Mouse (Mus musculus) stomach, postnatal 0 days (tissue): ENCODE results near the gene Cavin1. TPM values are rescaled to one million over a fixed set of nuclear protein-coding genes. Genes with fewer than 3 reads are reported as not detected.

Experiments
- ATAC-seq: fragments of 200-750 bp; cut with Nextera tagmentation; 2 replicates; pipeline ENCODE4 v1.8.0; 2017; ENCODE audit not compliant: low FRiP score, low TSS enrichment
- DNase-seq: peaks from one replicate; pipeline ENCODE4 v3.0.0-alpha.2; 2016; ENCODE audit warnings: low spot score
- H3K27ac ChIP-seq: fragments of 300-500 bp; sonication (generic); replicated peaks from 2 replicates; pipeline ENCODE4 v1.5.1; 2014; ENCODE audit warnings: mild to moderate bottlenecking, control low read depth
- H3K27me3 ChIP-seq: fragments of 300-500 bp; sonication (generic); 2 replicates; pipeline ENCODE4 v1.6.1; 2014; ENCODE audit warnings: low read length; ENCODE audit not compliant: control insufficient read depth, insufficient read depth
- H3K36me3 ChIP-seq: fragments of 300-500 bp; sonication (generic); 2 replicates; pipeline ENCODE4 v1.6.1; 2014; ENCODE audit warnings: low read length, mixed read lengths; ENCODE audit not compliant: control insufficient read depth, insufficient read depth
- H3K4me1 ChIP-seq: fragments of 300-500 bp; sonication (generic); replicated peaks from 2 replicates; pipeline ENCODE4 v1.6.1; 2014; ENCODE audit warnings: antibody characterized with exemption; ENCODE audit not compliant: control insufficient read depth, insufficient read depth
- H3K4me2 ChIP-seq: fragments of 300-500 bp; sonication (generic); replicated peaks from 2 replicates; pipeline ENCODE4 v1.6.1; 2014; ENCODE audit warnings: low read depth, mild to moderate bottlenecking, control low read depth, moderate library complexity
- H3K4me3 ChIP-seq: fragments of 300-500 bp; sonication (generic); 2 replicates; pipeline ENCODE4 v1.5.1; 2014; ENCODE audit warnings: low read depth, low read length, control low read depth
- H3K9ac ChIP-seq: fragments of 300-500 bp; sonication (generic); 2 replicates; pipeline ENCODE4 v1.6.1; 2014; ENCODE audit warnings: mild to moderate bottlenecking, low read length, control low read depth, mixed read lengths
- H3K9me3 ChIP-seq: fragments of 300-500 bp; sonication (generic); 2 replicates; pipeline ENCODE4 v1.6.1; 2016; ENCODE audit warnings: low read length; ENCODE audit not compliant: control insufficient read depth
- CTCF ChIP-seq: IDR thresholded peaks from 2 replicates; pipeline ENCODE4 v1.5.1; 2016; ENCODE audit warnings: antibody characterized with exemption, low read depth, mild to moderate bottlenecking, moderate library complexity
- EP300 ChIP-seq: optimal IDR thresholded peaks from 2 replicates; pipeline ENCODE3; 2016; ENCODE audit warnings: antibody characterized with exemption
- WGBS: fragments of 180-500 bp; shearing (Covaris S2); extraction: QIAGEN DNeasy Blood & Tissue Kit; methylation state at CpG from one replicate; pipeline ENCODE4 v1.1.7; 2014; 5-methylcytosine and 5-hydroxymethylcytosine counted together
- polyA plus RNA-seq: library from polyadenylated mRNA; unstranded; fragments of >200 nt; fragmentation: Nextera tagmentation; extraction: Ambion mirVana; gene quantifications from 2 replicates; pipeline ENCODE4 v1.2.1, GENCODE M21; 2015

Gene Cavin1
- polyA plus RNA-seq, 1 experiment from 2014 or later: 331 TPM

GRCm38 (mm10) chr11:100935373-100936355 is 35.0 kb downstream of the Cavin1 start:
- Histone ChIP-seq H3K27ac (peak overlapping the region; percentile 3; the same call in 1 of the 2 replicates), H3K4me1 (peaks cover 9% of the 10 kb centered on the region), H3K4me3 (no peak overlapping the region), H3K9me3 (no peaks in the 10 kb centered on the region), H3K27me3 (no peaks in the 10 kb centered on the region), H3K4me2 (no peak overlapping the region), H3K36me3 (no peaks in the 10 kb centered on the region), H3K9ac (no peak overlapping the region)
- peak; percentile 49 for DNase-seq
- 65% methylated on average over 8 of the region's 8 CpGs for WGBS
- TF ChIP-seq CTCF (no peak), EP300 (no peak)
- no peak for ATAC-seq

DNA sequence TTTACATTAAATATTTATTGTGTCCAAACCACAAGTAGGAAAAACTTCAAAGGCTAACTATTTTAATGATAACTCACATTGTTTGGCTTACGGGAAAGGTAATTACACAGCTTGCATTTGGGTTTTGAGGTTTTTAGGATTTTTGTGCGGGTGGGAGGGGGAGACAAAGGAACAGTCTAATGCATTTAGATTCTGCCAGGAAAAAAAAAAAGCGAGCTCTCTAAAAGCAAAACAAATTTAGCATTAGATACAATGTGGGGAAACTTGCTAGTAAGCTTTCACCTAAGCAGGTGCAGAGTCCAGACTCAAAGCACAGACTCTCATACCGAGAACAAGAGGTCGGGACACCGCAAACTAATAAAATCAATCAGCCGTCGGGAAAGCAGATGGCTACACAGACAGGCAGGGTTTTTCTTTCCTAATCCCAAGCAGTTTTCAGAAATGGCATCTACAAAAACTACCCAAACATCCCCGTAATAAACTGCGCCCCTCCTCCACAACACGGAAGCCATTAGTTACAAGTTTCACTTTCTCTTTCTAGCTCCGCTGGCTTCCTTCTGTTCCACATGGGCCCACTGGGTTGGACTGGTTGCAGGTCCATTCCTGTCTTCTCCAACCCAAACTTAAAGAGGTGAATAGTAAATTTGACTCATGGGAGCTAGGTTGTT is 39.3 kb downstream of the Cavin1 start:
- Histone ChIP-seq H3K4me1 (peaks cover 9% of the 10 kb centered on the region; the same call in 1 of the 2 replicates), H3K4me3 (peak overlapping the region; percentile 42), H3K27me3 (no peaks in the 10 kb centered on the region), H3K36me3 (no peaks in the 10 kb centered on the region), H3K4me2 (peak overlapping the region; percentile 47), H3K9me3 (no peaks in the 10 kb centered on the region), H3K27ac (peak overlapping the region; percentile 69; the same call in 1 of the 2 replicates), H3K9ac (peak overlapping the region; percentile 56)
- ATAC-seq (peak; percentile 52; the same call in 1 of the 2 replicates), DNase-seq (peak; percentile 55)
- WGBS: 25% methylated on average over 12 of the region's 12 CpGs
- TF ChIP-seq CTCF (no peak), EP300 (no peak)

DNA sequence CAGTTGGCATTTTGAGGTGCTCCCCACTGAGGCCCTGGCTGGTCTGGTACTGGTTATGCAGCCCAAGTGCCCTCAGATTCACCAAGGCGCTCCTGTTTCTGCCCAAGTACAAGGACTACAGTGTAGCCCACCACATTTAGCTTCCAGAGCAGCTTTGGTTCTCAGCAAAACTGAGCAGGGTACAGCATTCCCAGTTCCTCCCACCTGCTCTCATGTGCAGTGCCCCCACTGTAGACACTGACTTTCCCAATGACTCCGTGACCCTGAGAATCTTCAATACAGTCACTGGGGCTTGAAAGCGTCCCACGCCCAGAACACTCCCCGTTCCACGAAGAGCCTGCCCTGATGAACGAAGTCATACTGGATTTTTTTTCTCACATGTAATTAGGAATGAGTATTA is 40.1 kb downstream of the Cavin1 start:
- Histone ChIP-seq H3K36me3 (no peaks in the 10 kb centered on the region), H3K27me3 (no peaks in the 10 kb centered on the region), H3K9ac (no peak overlapping the region), H3K4me1 (peaks cover 9% of the 10 kb centered on the region; the same call in 1 of the 2 replicates), H3K4me2 (0 out of 2 replicates have a peak overlapping the region, but pooled peaks have one; percentile 47), H3K4me3 (no peak overlapping the region), H3K27ac (peak overlapping the region; percentile 45; the same call in 1 of the 2 replicates), H3K9me3 (no peaks in the 10 kb centered on the region)
- 51% methylated on average over 7 of the region's 7 CpGs for WGBS
- DNase-seq (no peak), ATAC-seq (no peak)
- TF ChIP-seq CTCF: no peak
- TF ChIP-seq EP300: no peak

DNA sequence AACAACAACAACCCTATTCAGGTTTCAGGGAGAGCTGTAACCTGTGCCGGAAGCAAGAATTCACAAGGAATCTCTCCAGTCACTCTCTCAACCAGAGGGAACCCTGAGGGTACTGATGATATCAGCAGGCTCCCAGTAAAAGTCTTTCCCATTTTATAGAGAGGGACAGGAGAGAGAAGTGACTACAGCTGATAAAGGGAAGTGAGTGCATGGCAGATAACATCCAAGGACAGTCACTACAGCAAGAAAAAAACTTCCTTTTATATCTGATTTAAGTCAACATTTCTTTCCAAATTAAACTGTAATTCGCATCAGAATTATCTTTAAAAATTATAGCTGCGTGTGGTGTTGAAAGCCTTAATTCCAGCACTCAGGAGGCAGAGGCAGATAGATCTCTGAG is 43.3 kb downstream of the Cavin1 start:
- H3K27me3 ChIP-seq: no peaks in the 10 kb centered on the region
- no peak overlapping the region for H3K27ac ChIP-seq
- 86% methylated on average over 3 of the region's 3 CpGs for WGBS
- TF ChIP-seq CTCF (no peak), EP300 (no peak)
- H3K9ac ChIP-seq: no peak overlapping the region
- H3K4me3 ChIP-seq: no peak overlapping the region
- H3K9me3 ChIP-seq: no peaks in the 10 kb centered on the region
- no peak for ATAC-seq
- no peak overlapping the region for H3K4me2 ChIP-seq
- no peak for DNase-seq
- H3K4me1 ChIP-seq: peaks cover 2% of the 10 kb centered on the region; the same call in 1 of the 2 replicates
- no peaks in the 10 kb centered on the region; the same call in 1 of the 2 replicates for H3K36me3 ChIP-seq

DNA sequence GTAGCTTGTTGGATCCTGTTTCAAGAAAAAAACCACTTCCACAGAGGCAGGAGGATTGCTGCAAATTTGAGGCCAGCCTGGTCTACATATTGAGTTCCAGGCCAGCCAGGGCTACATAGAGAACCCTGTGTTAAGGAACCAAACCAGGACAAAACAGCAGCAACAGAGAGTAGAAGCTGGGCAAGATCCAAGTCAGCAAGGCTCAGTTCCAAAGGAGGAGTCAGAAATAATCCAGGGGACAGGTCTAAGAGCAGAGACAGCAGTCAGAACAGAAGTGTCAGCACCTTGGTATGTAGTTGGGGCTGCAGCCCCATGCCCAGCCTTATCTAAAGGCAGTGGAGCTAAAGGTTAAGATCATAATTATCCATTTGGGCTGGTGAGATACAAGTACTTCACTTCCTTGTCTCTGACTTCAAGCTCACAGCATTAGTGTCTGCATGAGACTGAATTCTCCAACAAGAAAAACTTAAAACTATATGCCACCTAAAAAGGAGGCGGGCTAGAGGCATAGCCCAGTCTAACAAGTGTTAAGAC is 46.2 kb downstream of the Cavin1 start:
- ATAC-seq: no peak

More for the DNA sequence above, 46.2 kb downstream of the Cavin1 start:
- H3K4me1 ChIP-seq: no peaks in the 10 kb centered on the region
- DNase-seq: no peak
- no peak overlapping the region for H3K4me3 ChIP-seq
- WGBS: 95% methylated on average over 1 of the region's 1 CpGs
- no peaks in the 10 kb centered on the region for H3K9me3 ChIP-seq
- peak overlapping the region; percentile 8; the same call in 1 of the 2 replicates for H3K9ac ChIP-seq
- TF ChIP-seq CTCF: no peak
- H3K27me3 ChIP-seq: no peaks in the 10 kb centered on the region
- H3K36me3 ChIP-seq: no peaks in the 10 kb centered on the region; the same call in 1 of the 2 replicates
- no peak overlapping the region for H3K4me2 ChIP-seq
- no peak overlapping the region for H3K27ac ChIP-seq
